Mouse (Mus musculus) MEL (cell line): ENCODE results near the gene Ifngr2. TPM values are rescaled to one million over a fixed set of nuclear protein-coding genes. Genes with fewer than 3 reads are reported as not detected.

Experiments used
- DNase-seq: peaks from one replicate; pipeline ENCODE4 v3.0.0; 2011; ENCODE audit warnings: low read depth, low spot score
- H3K27ac ChIP-seq: 2 replicates; pipeline ENCODE4 v1.5.1; 2012; ENCODE audit warnings: low read depth, mild to moderate bottlenecking, control low read depth, low read length, moderate library complexity; ENCODE audit not compliant: control insufficient read depth
- H3K27me3 ChIP-seq, 2 experiments: fragments of 150-350 bp in 1 of 2; sonication (generic) in 1 of 2; 2 replicates each; pipeline ENCODE4 v1.6.1; 2012; ENCODE audit warnings: low read length in 2 of 2, mild to moderate bottlenecking in 2 of 2, improper control_type of control experiment in 1 of 2, moderate library complexity in 1 of 2; ENCODE audit not compliant: insufficient read depth in 2 of 2, control insufficient read depth in 1 of 2
- H3K36me3 ChIP-seq, 2 experiments: 2 replicates each; pipeline ENCODE4 v1.6.1; 2012 to 2014; ENCODE audit warnings: low read length in 2 of 2, improper control_type of control experiment in 1 of 2, inconsistent platforms in 1 of 2, mild to moderate bottlenecking in 1 of 2; ENCODE audit not compliant: insufficient read depth in 2 of 2, control insufficient read depth in 1 of 2
- H3K4me1 ChIP-seq, 2 experiments: fragments of 150-350 bp in 1 of 2; sonication (generic) in 1 of 2; 2 replicates each; pipeline ENCODE4 v1.6.1; 2012; ENCODE audit warnings: low read length in 2 of 2, improper control_type of control experiment in 1 of 2, mild to moderate bottlenecking in 1 of 2; ENCODE audit not compliant: insufficient read depth in 2 of 2, control insufficient read depth in 1 of 2
- H3K4me3 ChIP-seq, 2 experiments: fragments of 150-350 bp in 1 of 2; sonication (generic) in 1 of 2; 2 replicates each; pipeline ENCODE4 v1.5.1; 2012; ENCODE audit warnings: low read depth in 2 of 2, low read length in 2 of 2, mild to moderate bottlenecking in 2 of 2, moderate library complexity in 2 of 2, control low read depth in 1 of 2, improper control_type of control experiment in 1 of 2; ENCODE audit not compliant: control insufficient read depth in 1 of 2, insufficient read depth in 1 of 2
- H3K79me2 ChIP-seq: 2 replicates; pipeline ENCODE4 v1.6.1; 2012; ENCODE audit warnings: mild to moderate bottlenecking, low read length, moderate library complexity; ENCODE audit not compliant: control insufficient read depth, poor library complexity, insufficient read depth
- H3K9ac ChIP-seq: 2 replicates; pipeline ENCODE4 v1.6.1; 2012; ENCODE audit warnings: low read depth, mild to moderate bottlenecking, control low read depth, low read length, moderate library complexity; ENCODE audit not compliant: control insufficient read depth, poor library complexity, severe bottlenecking
- H3K9me3 ChIP-seq: fragments of 150-350 bp; sonication (generic); replicated peaks from 2 replicates; pipeline ENCODE4 v1.6.1; 2012; ENCODE audit warnings: mild to moderate bottlenecking, low read length, improper control_type of control experiment, moderate library complexity; ENCODE audit not compliant: insufficient read depth
- CTCF ChIP-seq, 3 experiments: IDR thresholded peaks in 2 of 3; conservative IDR thresholded peaks in 1 of 3; 2 replicates each; pipeline ENCODE4 v1.5.1; 2011 to 2012; ENCODE audit warnings: low read length in 3 of 3, low read depth in 2 of 3, mild to moderate bottlenecking in 2 of 3, improper control_type of control experiment in 1 of 3, inconsistent platforms in 1 of 3, mixed read lengths in 1 of 3, moderate library complexity in 1 of 3; ENCODE audit not compliant: control insufficient read depth in 1 of 3, insufficient read depth in 1 of 3, poor library complexity in 1 of 3, severe bottlenecking in 1 of 3
- E2F4 ChIP-seq: IDR thresholded peaks from 2 replicates; pipeline ENCODE4 v1.6.1; 2011; ENCODE audit warnings: low read depth, low read length, improper control_type of control experiment, borderline replicate concordance
- ELF1 ChIP-seq: IDR thresholded peaks from 2 replicates; pipeline ENCODE4 v1.6.1; 2014; ENCODE audit warnings: low read depth, mild to moderate bottlenecking, inconsistent platforms, low read length, improper control_type of control experiment, moderate library complexity
- ETS1 ChIP-seq: IDR thresholded peaks from 2 replicates; pipeline ENCODE4 v1.6.1; 2012; ENCODE audit warnings: low read depth, mild to moderate bottlenecking, inconsistent platforms, low read length, improper control_type of control experiment, moderate library complexity
- GATA1 ChIP-seq: IDR thresholded peaks from 2 replicates; pipeline ENCODE4 v1.6.1; 2011; ENCODE audit warnings: low read depth, low read length, improper control_type of control experiment
- HCFC1 ChIP-seq: IDR thresholded peaks from 2 replicates; pipeline ENCODE4 v1.6.1; 2012; ENCODE audit warnings: low read depth, mild to moderate bottlenecking, inconsistent platforms, low read length, improper control_type of control experiment, moderate library complexity
- KAT2A ChIP-seq: conservative IDR thresholded peaks from 2 replicates; pipeline ENCODE4 v1.6.1; 2012; ENCODE audit warnings: low read depth, low read length, improper control_type of control experiment, inconsistent platforms
- MAFK ChIP-seq: IDR thresholded peaks from 2 replicates; pipeline ENCODE4 v1.6.1; 2011; ENCODE audit warnings: low read depth, mild to moderate bottlenecking, low read length, improper control_type of control experiment, borderline replicate concordance
- MAZ ChIP-seq: IDR thresholded peaks from 2 replicates; pipeline ENCODE4 v1.6.1; 2012; ENCODE audit warnings: low read depth, mild to moderate bottlenecking, inconsistent platforms, low read length, improper control_type of control experiment
- MEF2A ChIP-seq: IDR thresholded peaks from 2 replicates; pipeline ENCODE4 v1.6.1; 2014; ENCODE audit warnings: low read depth, mild to moderate bottlenecking, inconsistent platforms, low read length, improper control_type of control experiment; ENCODE audit not compliant: poor library complexity, insufficient replicate concordance, severe bottlenecking; ENCODE audit errors: extremely low read depth
- MYB ChIP-seq: IDR thresholded peaks from 2 replicates; pipeline ENCODE4 v1.6.1; 2011; ENCODE audit warnings: mild to moderate bottlenecking, low read depth, low read length, improper control_type of control experiment
- NELFE ChIP-seq: IDR thresholded peaks from 2 replicates; pipeline ENCODE4 v1.6.1; 2011; ENCODE audit warnings: low read depth, low read length, improper control_type of control experiment
- NRF1 ChIP-seq: IDR thresholded peaks from 2 replicates; pipeline ENCODE4 v1.6.1; 2014; ENCODE audit warnings: low read depth, mild to moderate bottlenecking, inconsistent platforms, low read length, improper control_type of control experiment, moderate library complexity; ENCODE audit not compliant: poor library complexity, insufficient read depth, severe bottlenecking
- POLR2A ChIP-seq, 2 experiments: IDR thresholded peaks; 2 replicates each; pipeline ENCODE4 v1.6.1; 2011 to 2012; ENCODE audit warnings: low read length in 2 of 2, mild to moderate bottlenecking in 2 of 2, control low read depth in 1 of 2, improper control_type of control experiment in 1 of 2, low read depth in 1 of 2, moderate library complexity in 1 of 2; ENCODE audit not compliant: control insufficient read depth in 1 of 2, insufficient read depth in 1 of 2, poor library complexity in 1 of 2
- POLR2AphosphoS5 ChIP-seq: IDR thresholded peaks from 2 replicates; pipeline ENCODE4 v1.6.1; 2012; ENCODE audit warnings: low read depth, borderline replicate concordance, mild to moderate bottlenecking, inconsistent platforms, low read length, moderate library complexity, mixed read lengths
- RCOR1 ChIP-seq: IDR thresholded peaks from 2 replicates; pipeline ENCODE4 v1.6.1; 2012; ENCODE audit warnings: low read depth, mild to moderate bottlenecking, inconsistent platforms, low read length, improper control_type of control experiment
- SIN3A ChIP-seq: IDR thresholded peaks from 2 replicates; pipeline ENCODE4 v1.6.1; 2012; ENCODE audit warnings: low read length, improper control_type of control experiment, inconsistent platforms
- TAL1 ChIP-seq: IDR thresholded peaks from 2 replicates; pipeline ENCODE4 v1.6.1; 2012; ENCODE audit warnings: mild to moderate bottlenecking, inconsistent platforms, low read length, moderate library complexity, mixed read lengths
- TBP ChIP-seq: IDR thresholded peaks from 2 replicates; pipeline ENCODE4 v1.8.0; 2011; ENCODE audit warnings: low read depth, low read length, improper control_type of control experiment
- TCF12 ChIP-seq: IDR thresholded peaks from 2 replicates; pipeline ENCODE4 v1.6.1; 2014; ENCODE audit warnings: low read depth, mild to moderate bottlenecking, inconsistent platforms, low read length, improper control_type of control experiment, moderate library complexity
- ZC3H11A ChIP-seq: IDR thresholded peaks from 2 replicates; pipeline ENCODE4 v1.6.1; 2012; ENCODE audit warnings: low read depth, mild to moderate bottlenecking, inconsistent platforms, low read length, improper control_type of control experiment
- ZKSCAN1 ChIP-seq: IDR thresholded peaks from 2 replicates; pipeline ENCODE4 v1.6.1; 2012; ENCODE audit warnings: low read depth, mild to moderate bottlenecking, inconsistent platforms, low read length, improper control_type of control experiment, moderate library complexity
- ZMIZ1 ChIP-seq: IDR thresholded peaks from 2 replicates; pipeline ENCODE4 v1.6.1; 2012; ENCODE audit warnings: low read depth, mild to moderate bottlenecking, inconsistent platforms, low read length, improper control_type of control experiment, moderate library complexity
- ZNF384 ChIP-seq: IDR thresholded peaks from 2 replicates; pipeline ENCODE4 v1.6.1; 2012; ENCODE audit warnings: low read depth, mild to moderate bottlenecking, inconsistent platforms, low read length, improper control_type of control experiment
- polyA plus RNA-seq, 2 experiments: library from polyadenylated mRNA; stranded (reverse) in 1 of 2; unstranded in 1 of 2; fragments of >175 nt in 1 of 2; fragments of >200 nt in 1 of 2; gene quantifications; 2 replicates each; pipeline versions ENCODE4 v1.2.1 to v1.2.4; 2012; ENCODE audit warnings: low replicate concordance in 2 of 2, low read depth in 1 of 2; ENCODE audit not compliant: insufficient read length in 2 of 2, insufficient read depth in 1 of 2, missing spikeins in 1 of 2
- total RNA-seq: library from RNA; depleted of rRNA; stranded (reverse); fragments of 300-350 nt; gene quantifications from 2 replicates; pipeline ENCODE4 v1.2.3, GENCODE M21; 2012

The Ifngr2 gene
- total and polyA plus RNA-seq, 3 experiments, result 2.8 to 11.0 TPM; not detected in 1

DNA sequence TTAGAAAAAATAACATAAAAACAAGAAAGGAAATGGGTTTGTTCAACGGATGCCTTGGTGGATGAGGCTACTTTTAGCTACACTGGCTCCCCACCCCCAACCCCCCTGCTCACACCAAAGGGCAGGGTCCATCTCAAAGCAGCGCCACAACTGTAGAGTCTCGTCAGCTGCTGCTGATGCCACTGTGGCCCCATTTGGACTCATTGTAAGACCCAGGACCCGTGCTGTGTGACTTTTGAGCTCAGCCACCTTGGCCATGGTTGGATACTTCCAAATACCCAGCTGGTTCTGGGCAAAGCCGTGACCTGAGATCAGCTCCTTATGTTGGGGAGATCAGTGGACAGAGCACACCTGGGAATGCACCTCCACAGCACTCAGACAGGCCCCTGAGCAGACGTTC is 33.8 kb upstream of the Ifngr2 start:
- TF ChIP-seq ETS1 (no peak), ZMIZ1 (no peak), MAFK (no peak), GATA1 (no peak), MAZ (no peak), E2F4 (no peak), CTCF (IDR thresholded peaks at IDR 0.05 in 2 of 3, conservative IDR thresholded peaks at IDR 0.05 in 1 of 3; ENCODE audit: control insufficient read depth in 1 of 3, insufficient read depth in 1 of 3, low read depth in 2 of 3, low read length in 3 of 3, poor library complexity in 1 of 3, severe bottlenecking in 1 of 3) (no peak), ZKSCAN1 (no peak), TBP (no peak), KAT2A (no peak), SIN3A (no peak), NELFE (no peak), POLR2AphosphoS5 (no peak), NRF1 (no peak), ELF1 (no peak), MYB (no peak), MEF2A (no peak), ZC3H11A (no peak), TAL1 (no peak), HCFC1 (no peak)
- TF ChIP-seq, all 39 proteins: peak for 0
- Histone ChIP-seq H3K4me3 (no peak overlapping the region), H3K79me2 (no peaks in the 10 kb centered on the region), H3K9ac (no peak overlapping the region), H3K4me1 (no peaks in the 10 kb centered on the region), H3K27me3 (no peaks in the 10 kb centered on the region), H3K36me3 (no peaks in the 10 kb centered on the region; a peak in 1 of 4 replicates), H3K9me3 (no peaks in the 10 kb centered on the region), H3K27ac (no peak overlapping the region)
- DNase-seq, result no peak

DNA sequence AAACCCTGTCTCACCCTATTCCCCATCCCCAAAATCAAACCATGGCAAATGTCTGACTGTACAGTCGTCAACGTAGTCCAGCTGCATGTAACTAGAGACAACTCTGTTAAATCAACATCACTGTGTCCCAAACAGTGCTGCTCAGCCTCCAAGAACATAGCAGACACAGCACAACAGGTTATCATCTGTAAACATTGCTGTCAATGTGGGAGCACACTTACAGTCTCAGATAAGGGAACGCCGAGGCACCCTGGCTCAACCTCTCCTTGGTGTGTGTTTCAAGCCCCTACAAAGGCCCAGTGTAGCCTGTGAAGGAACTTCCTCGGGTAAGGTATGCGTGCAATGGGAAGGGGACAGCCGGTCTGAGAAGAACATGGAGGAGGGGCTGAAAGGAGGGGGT is 29.9 kb upstream of the Ifngr2 start:
- Histone ChIP-seq H3K4me3 (no peak overlapping the region), H3K27me3 (no peaks in the 10 kb centered on the region), H3K79me2 (no peaks in the 10 kb centered on the region), H3K36me3 (peaks cover 0 to 4% of the 10 kb centered on the region in 2 experiments; a peak in 2 of 4 replicates), H3K9me3 (no peaks in the 10 kb centered on the region), H3K4me1 (peaks cover 0 to 5% of the 10 kb centered on the region in 2 experiments; a peak in 2 of 4 replicates), H3K9ac (no peak overlapping the region), H3K27ac (no peak overlapping the region)
- DNase-seq, result peak; percentile 51
- no peak for TF ChIP-seq MAFK
- TF ChIP-seq POLR2A (IDR thresholded peaks at IDR 0.05; ENCODE audit: control insufficient read depth in 1 of 2, insufficient read depth in 1 of 2, low read depth in 1 of 2, low read length in 2 of 2, poor library complexity in 1 of 2), result no peak
- TF ChIP-seq TAL1, result peak; percentile 16; the same call in 1 of the 2 replicates
- TF ChIP-seq SIN3A, result 0 out of 2 replicates have a peak, but pooled peaks have one; percentile 29
- TF ChIP-seq RCOR1, result no peak
- peak; percentile 48 for TF ChIP-seq GATA1
- TF ChIP-seq TCF12, result 0 out of 2 replicates have a peak, but pooled peaks have one; percentile 5
- TF ChIP-seq ZNF384, result no peak
